Mouse (Mus musculus) liver, embryonic 14.5 days (tissue): Measurements from ENCODE around the gene Cux2. TPM values are rescaled to one million over a fixed set of nuclear protein-coding genes. Genes with fewer than 3 reads are reported as not detected.

Experiments
- ATAC-seq: fragments of 200-750 bp; cut with Nextera tagmentation; 2 replicates; pipeline ENCODE4 v1.8.0; 2017; ENCODE audit warnings: moderate number of reproducible peaks, mild to moderate bottlenecking, moderate library complexity; ENCODE audit not compliant: insufficient read depth
- DNase-seq, 3 experiments: peaks; one replicate each; pipeline ENCODE4 v3.0.0-alpha.2; 2012 to 2013; ENCODE audit warnings: low read depth in 3 of 3, low spot score in 3 of 3
- H3K27ac ChIP-seq: fragments of 300-500 bp; sonication (generic); 2 replicates; pipeline ENCODE4 v1.5.1; 2014; ENCODE audit warnings: moderate library complexity, mild to moderate bottlenecking, control low read depth, inconsistent platforms
- H3K27me3 ChIP-seq: fragments of 300-500 bp; sonication (generic); 2 replicates; pipeline ENCODE4 v1.6.1; 2014; ENCODE audit warnings: mild to moderate bottlenecking, low read length, moderate library complexity; ENCODE audit not compliant: control insufficient read depth, insufficient read depth
- H3K36me3 ChIP-seq: fragments of 300-500 bp; sonication (generic); replicated peaks from 2 replicates; pipeline ENCODE4 v1.6.1; 2014; ENCODE audit warnings: low read depth; ENCODE audit not compliant: control insufficient read depth, insufficient read depth
- H3K4me1 ChIP-seq, 2 experiments: fragments of 200-500 bp in 1 of 2; fragments of 300-500 bp in 1 of 2; sonication (generic) in 1 of 2; replicated peaks; 2 replicates each; pipeline ENCODE4 v1.6.1; 2012 to 2014; ENCODE audit warnings: antibody characterized with exemption in 1 of 2, inconsistent platforms in 1 of 2, low read length in 1 of 2; ENCODE audit not compliant: control insufficient read depth in 2 of 2, insufficient read depth in 2 of 2
- H3K4me2 ChIP-seq: fragments of 300-500 bp; sonication (generic); 2 replicates; pipeline ENCODE4 v1.6.1; 2014; ENCODE audit warnings: low read depth, mild to moderate bottlenecking, control low read depth, moderate library complexity
- H3K4me3 ChIP-seq, 2 experiments: fragments of 200-500 bp in 1 of 2; fragments of 300-500 bp in 1 of 2; sonication (generic) in 1 of 2; 2 replicates each; pipeline ENCODE4 v1.5.1; 2012 to 2014; ENCODE audit warnings: low read depth in 2 of 2, low read length in 2 of 2, mild to moderate bottlenecking in 2 of 2, control low read depth in 1 of 2, inconsistent platforms in 1 of 2, moderate library complexity in 1 of 2; ENCODE audit not compliant: insufficient read depth in 1 of 2
- H3K9ac ChIP-seq: fragments of 300-500 bp; sonication (generic); replicated peaks from 2 replicates; pipeline ENCODE4 v1.6.1; 2014; ENCODE audit warnings: mild to moderate bottlenecking, control low read depth, moderate library complexity
- H3K9me3 ChIP-seq: fragments of 300-500 bp; sonication (generic); 2 replicates; pipeline ENCODE4 v1.6.1; 2016; ENCODE audit warnings: low read length, mixed read lengths; ENCODE audit not compliant: control insufficient read depth
- CTCF ChIP-seq: IDR thresholded peaks from 2 replicates; pipeline ENCODE4 v1.5.1; 2016; ENCODE audit warnings: antibody characterized with exemption, low read depth, control low read depth
- EP300 ChIP-seq: IDR thresholded peaks from 2 replicates; pipeline ENCODE4 v1.6.1; 2016; ENCODE audit warnings: antibody characterized with exemption, low read depth
- WGBS: fragments of 180-500 bp; shearing (Covaris S2); extraction: QIAGEN DNeasy Blood & Tissue Kit; methylation state at CpG from one replicate; pipeline ENCODE4 v1.1.7; 2014; ENCODE audit not compliant: insufficient replicate concordance; 5-methylcytosine and 5-hydroxymethylcytosine counted together
- polyA plus RNA-seq, 2 experiments: library from polyadenylated mRNA; depleted of rRNA in 1 of 2; stranded (reverse) in 1 of 2; unstranded in 1 of 2; fragments of >200 nt; fragmentation: Nextera tagmentation in 1 of 2; extraction: Ambion mirVana in 1 of 2; gene quantifications; 2 replicates each; pipeline versions ENCODE4 v1.2.1 to v1.2.3; 2012 to 2014

Cux2 gene
- polyA plus RNA-seq, 2 experiments: 1.0 to 1.4 TPM

GRCm38 (mm10) chr5:122048252-122048651 is 1.6 kb downstream of the Cux2 start:
- Histone ChIP-seq H3K4me1 (peaks cover 0 to 4% of the 10 kb centered on the region in 2 experiments; a peak in 1 of 4 replicates), H3K36me3 (no peaks in the 10 kb centered on the region), H3K4me2 (no peak overlapping the region), H3K27ac (no peak overlapping the region), H3K9ac (no peak overlapping the region), H3K27me3 (peaks cover 41% of the 10 kb centered on the region), H3K9me3 (no peaks in the 10 kb centered on the region), H3K4me3 (no peak overlapping the region)
- TF ChIP-seq EP300 (no peak), CTCF (no peak)
- DNase-seq (no peak), ATAC-seq (no peak)
- WGBS: 7% methylated on average over 20 of the region's 20 CpGs

- no peak overlapping the region for H3K4me2 ChIP-seq
- TF ChIP-seq CTCF (no peak), EP300 (no peak)
- H3K9ac ChIP-seq: no peak overlapping the region
Observed at GRCm38 (mm10) chr5:122047791-122048190, 2.1 kb downstream of the Cux2 start.

GRCm38 (mm10) chr5:122043567-122043966 is 6.3 kb downstream of the Cux2 start:
- TF ChIP-seq CTCF: no peak
- TF ChIP-seq EP300: no peak
- Histone ChIP-seq H3K4me2 (no peak overlapping the region), H3K27me3 (peaks cover 19% of the 10 kb centered on the region)

More at GRCm38 (mm10) chr5:122047791-122048190, 2.1 kb downstream of the Cux2 start:
- Histone ChIP-seq H3K4me1 (peaks cover 0 to 4% of the 10 kb centered on the region in 2 experiments; a peak in 1 of 4 replicates), H3K36me3 (no peaks in the 10 kb centered on the region), H3K27me3 (peaks cover 41% of the 10 kb centered on the region), H3K9me3 (no peaks in the 10 kb centered on the region), H3K27ac (no peak overlapping the region), H3K4me3 (no peak overlapping the region)
- no peak for ATAC-seq
- no peak for DNase-seq
- WGBS: 45% methylated on average over 5 of the region's 5 CpGs

GRCm38 (mm10) chr5:122035278-122035677 is 14.6 kb downstream of the Cux2 start:
- Histone ChIP-seq H3K27ac (no peak overlapping the region), H3K4me2 (no peak overlapping the region), H3K27me3 (no peaks in the 10 kb centered on the region), H3K9ac (no peak overlapping the region), H3K4me3 (no peak overlapping the region), H3K9me3 (no peaks in the 10 kb centered on the region), H3K36me3 (no peaks in the 10 kb centered on the region), H3K4me1 (no peaks in the 10 kb centered on the region)
- ATAC-seq: no peak
- no peak for DNase-seq
- TF ChIP-seq EP300: no peak
- 36% methylated on average over 5 of the region's 5 CpGs for WGBS

More at GRCm38 (mm10) chr5:122043567-122043966, 6.3 kb downstream of the Cux2 start:
- DNase-seq: no peak
- 72% methylated on average over 11 of the region's 11 CpGs for WGBS
- H3K27ac ChIP-seq: no peak overlapping the region
- H3K4me3 ChIP-seq: no peak overlapping the region
- H3K9me3 ChIP-seq: no peaks in the 10 kb centered on the region
- H3K36me3 ChIP-seq: no peaks in the 10 kb centered on the region
- H3K4me1 ChIP-seq: no peaks in the 10 kb centered on the region
- no peak for ATAC-seq
- H3K9ac ChIP-seq: no peak overlapping the region

GRCm38 (mm10) chr5:122033167-122033478 is 16.8 kb downstream of the Cux2 start:
- Histone ChIP-seq H3K4me3 (no peak overlapping the region), H3K4me2 (no peak overlapping the region), H3K4me1 (no peaks in the 10 kb centered on the region), H3K27ac (no peak overlapping the region), H3K9ac (no peak overlapping the region), H3K36me3 (no peaks in the 10 kb centered on the region), H3K27me3 (no peaks in the 10 kb centered on the region), H3K9me3 (no peaks in the 10 kb centered on the region)
- DNase-seq (no peak), ATAC-seq (no peak)
- no peak for TF ChIP-seq EP300
- WGBS: 55% methylated on average over 4 of the region's 4 CpGs
